Mouse (Mus musculus) stomach, postnatal 0 days (tissue): ENCODE results near the gene Sorbs2.

Experiments
- CTCF ChIP-seq: IDR thresholded peaks from 2 replicates; pipeline ENCODE4 v1.5.1; 2016; ENCODE audit warnings: antibody characterized with exemption, low read depth, mild to moderate bottlenecking, moderate library complexity
- EP300 ChIP-seq: optimal IDR thresholded peaks from 2 replicates; pipeline ENCODE3; 2016; ENCODE audit warnings: antibody characterized with exemption

DNA sequence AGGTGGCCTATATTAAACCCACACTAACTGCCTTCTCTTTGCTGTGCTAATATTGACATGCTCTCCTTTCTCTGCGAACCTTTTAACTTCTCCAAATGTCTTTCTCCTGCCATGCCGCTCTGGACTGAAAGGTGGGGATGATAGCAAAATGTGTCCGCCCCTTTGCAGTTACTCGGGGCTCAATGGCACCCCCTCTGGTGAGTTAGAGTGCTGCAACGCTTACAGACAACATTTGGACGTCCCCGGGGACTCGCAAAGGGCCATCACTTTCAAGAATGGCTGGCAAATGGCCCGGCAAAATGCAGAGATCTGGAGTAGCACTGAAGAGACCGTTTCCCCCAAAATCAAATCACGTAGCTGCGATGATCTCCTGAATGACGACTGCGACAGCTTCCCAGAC is 287.3 kb downstream of the Sorbs2 start:
- peak; percentile 64 for TF ChIP-seq CTCF
- no peak for TF ChIP-seq EP300
